Mouse (Mus musculus): ENCODE results near the gene C1qa. TPM values are rescaled to one million over a fixed set of nuclear protein-coding genes. Genes with fewer than 3 reads are reported as not detected.

The C1qa gene
- polyA plus RNA-seq, 1 experiment from 2014 or later: 26.2 TPM

- Histone ChIP-seq H3K4me1 (ENCODE audit: insufficient read depth) (no peaks in the 10 kb centered on the region), H3K4me2 (no peak overlapping the region), H3K36me3 (ENCODE audit: insufficient read depth) (no peaks in the 10 kb centered on the region), H3K27me3 (ENCODE audit: insufficient read depth, low read length) (peaks cover 33% of the 10 kb centered on the region), H3K4me3 (ENCODE audit: low read depth, low read length) (no peak overlapping the region), H3K9me3 (ENCODE audit: low read depth, low read length) (no peaks in the 10 kb centered on the region), H3K27ac (ENCODE audit: low read depth) (no peak overlapping the region), H3K9ac (no peak overlapping the region)
- DNase-seq: no peak
- 3% methylated on average over 23 of the region's 23 CpGs for WGBS
- no peak for TF ChIP-seq CTCF (IDR thresholded peaks at IDR 0.05; ENCODE audit: low read depth)
- ATAC-seq (ENCODE audit: insufficient read depth): no peak
Observed at GRCm38 (mm10) chr4:136904767-136905539, 6.3 kb upstream of the C1qa start.

GRCm38 (mm10) chr4:136899154-136899553, 551 bp upstream of the C1qa start:
- no peaks in the 10 kb centered on the region for H3K4me1 ChIP-seq (ENCODE audit: insufficient read depth)
- DNase-seq (peak; percentile 25), ATAC-seq (ENCODE audit: insufficient read depth) (no peak)
- no peaks in the 10 kb centered on the region for H3K9me3 ChIP-seq (ENCODE audit: low read depth, low read length)
- no peak overlapping the region for H3K4me2 ChIP-seq
- H3K36me3 ChIP-seq (ENCODE audit: insufficient read depth): no peaks in the 10 kb centered on the region
- H3K27me3 ChIP-seq (ENCODE audit: insufficient read depth, low read length): peaks cover 46% of the 10 kb centered on the region
- WGBS: 56% methylated on average over 7 of the region's 7 CpGs
- H3K27ac ChIP-seq (ENCODE audit: low read depth): no peak overlapping the region
- H3K9ac ChIP-seq: no peak overlapping the region
- peak; percentile 46 for TF ChIP-seq CTCF (IDR thresholded peaks at IDR 0.05; ENCODE audit: low read depth)
- H3K4me3 ChIP-seq (ENCODE audit: low read depth, low read length): no peak overlapping the region

GRCm38 (mm10) chr4:136898084-136898598, 462 bp downstream of the C1qa start:
- DNase-seq (no peak), ATAC-seq (ENCODE audit: insufficient read depth) (no peak)
- no peak overlapping the region for H3K4me2 ChIP-seq
- H3K27ac ChIP-seq (ENCODE audit: low read depth): no peak overlapping the region
- H3K27me3 ChIP-seq (ENCODE audit: insufficient read depth, low read length): peaks cover 44% of the 10 kb centered on the region
- H3K9ac ChIP-seq: no peak overlapping the region
- H3K4me3 ChIP-seq (ENCODE audit: low read depth, low read length): no peak overlapping the region
- 21% methylated on average over 9 of the region's 9 CpGs for WGBS
- no peaks in the 10 kb centered on the region for H3K9me3 ChIP-seq (ENCODE audit: low read depth, low read length)
- no peak for TF ChIP-seq CTCF (IDR thresholded peaks at IDR 0.05; ENCODE audit: low read depth)
- no peaks in the 10 kb centered on the region for H3K36me3 ChIP-seq (ENCODE audit: insufficient read depth)
- H3K4me1 ChIP-seq (ENCODE audit: insufficient read depth): no peaks in the 10 kb centered on the region

GRCm38 (mm10) chr4:136896461-136896860, 2.1 kb downstream of the C1qa start:
- Histone ChIP-seq H3K4me3 (ENCODE audit: low read depth, low read length) (no peak overlapping the region), H3K4me2 (no peak overlapping the region), H3K4me1 (ENCODE audit: insufficient read depth) (no peaks in the 10 kb centered on the region), H3K9me3 (ENCODE audit: low read depth, low read length) (no peaks in the 10 kb centered on the region), H3K36me3 (ENCODE audit: insufficient read depth) (no peaks in the 10 kb centered on the region), H3K27ac (ENCODE audit: low read depth) (no peak overlapping the region), H3K27me3 (ENCODE audit: insufficient read depth, low read length) (peaks cover 52% of the 10 kb centered on the region), H3K9ac (peak overlapping the region; percentile 13; the same call in 1 of the 2 replicates)
- 34% methylated on average over 10 of the region's 10 CpGs for WGBS
- ATAC-seq (ENCODE audit: insufficient read depth): no peak
- no peak for TF ChIP-seq CTCF (IDR thresholded peaks at IDR 0.05; ENCODE audit: low read depth)
- DNase-seq: no peak

- no peak overlapping the region for H3K4me2 ChIP-seq
- 4% methylated on average over 14 of the region's 15 CpGs for WGBS
Observed at GRCm38 (mm10) chr4:136895861-136896260, 2.7 kb downstream of the C1qa start.

GRCm38 (mm10) chr4:136894821-136895220, 3.8 kb downstream of the C1qa start:
- Histone ChIP-seq H3K4me2 (no peak overlapping the region), H3K27me3 (ENCODE audit: insufficient read depth, low read length) (peaks cover 55% of the 10 kb centered on the region)
- no peak for ATAC-seq (ENCODE audit: insufficient read depth)

More at GRCm38 (mm10) chr4:136895861-136896260, 2.7 kb downstream of the C1qa start:
- no peak overlapping the region for H3K27ac ChIP-seq (ENCODE audit: low read depth)
- H3K27me3 ChIP-seq (ENCODE audit: insufficient read depth, low read length): peaks cover 52% of the 10 kb centered on the region
- peak overlapping the region; percentile 13; the same call in 1 of the 2 replicates for H3K9ac ChIP-seq
- DNase-seq (no peak), ATAC-seq (ENCODE audit: insufficient read depth) (no peak)
- H3K4me1 ChIP-seq (ENCODE audit: insufficient read depth): no peaks in the 10 kb centered on the region
- no peaks in the 10 kb centered on the region for H3K36me3 ChIP-seq (ENCODE audit: insufficient read depth)
- no peaks in the 10 kb centered on the region for H3K9me3 ChIP-seq (ENCODE audit: low read depth, low read length)
- TF ChIP-seq CTCF (IDR thresholded peaks at IDR 0.05; ENCODE audit: low read depth): no peak
- H3K4me3 ChIP-seq (ENCODE audit: low read depth, low read length): no peak overlapping the region

GRCm38 (mm10) chr4:136893691-136894543, 4.7 kb downstream of the C1qa start:
- Histone ChIP-seq H3K4me1 (ENCODE audit: insufficient read depth) (no peaks in the 10 kb centered on the region), H3K4me3 (ENCODE audit: low read depth, low read length) (no peak overlapping the region), H3K27me3 (ENCODE audit: insufficient read depth, low read length) (peaks cover 54% of the 10 kb centered on the region), H3K4me2 (no peak overlapping the region), H3K9ac (no peak overlapping the region), H3K9me3 (ENCODE audit: low read depth, low read length) (no peaks in the 10 kb centered on the region), H3K36me3 (ENCODE audit: insufficient read depth) (no peaks in the 10 kb centered on the region), H3K27ac (ENCODE audit: low read depth) (no peak overlapping the region)
- peak; percentile 80 for TF ChIP-seq CTCF (IDR thresholded peaks at IDR 0.05; ENCODE audit: low read depth)
- 3% methylated on average over 9 of the region's 9 CpGs for WGBS
- DNase-seq (peak; percentile 71), ATAC-seq (ENCODE audit: insufficient read depth) (peak; percentile 35; the same call in 1 of the 2 replicates)

More at GRCm38 (mm10) chr4:136894821-136895220, 3.8 kb downstream of the C1qa start:
- Histone ChIP-seq H3K27ac (ENCODE audit: low read depth) (no peak overlapping the region), H3K4me1 (ENCODE audit: insufficient read depth) (no peaks in the 10 kb centered on the region), H3K36me3 (ENCODE audit: insufficient read depth) (no peaks in the 10 kb centered on the region), H3K9ac (no peak overlapping the region), H3K9me3 (ENCODE audit: low read depth, low read length) (no peaks in the 10 kb centered on the region), H3K4me3 (ENCODE audit: low read depth, low read length) (no peak overlapping the region)
- no peak for DNase-seq
- WGBS: 64% methylated on average over 4 of the region's 4 CpGs
- TF ChIP-seq CTCF (IDR thresholded peaks at IDR 0.05; ENCODE audit: low read depth): no peak
